Mouse (Mus musculus) cerebellum, adult 9-10 months (tissue): Measurements from ENCODE around the gene Errfi1.

ENCODE experiments used
- DNase-seq: peaks from one replicate; pipeline ENCODE4 v3.0.0; 2022

The Errfi1 gene

DNA sequence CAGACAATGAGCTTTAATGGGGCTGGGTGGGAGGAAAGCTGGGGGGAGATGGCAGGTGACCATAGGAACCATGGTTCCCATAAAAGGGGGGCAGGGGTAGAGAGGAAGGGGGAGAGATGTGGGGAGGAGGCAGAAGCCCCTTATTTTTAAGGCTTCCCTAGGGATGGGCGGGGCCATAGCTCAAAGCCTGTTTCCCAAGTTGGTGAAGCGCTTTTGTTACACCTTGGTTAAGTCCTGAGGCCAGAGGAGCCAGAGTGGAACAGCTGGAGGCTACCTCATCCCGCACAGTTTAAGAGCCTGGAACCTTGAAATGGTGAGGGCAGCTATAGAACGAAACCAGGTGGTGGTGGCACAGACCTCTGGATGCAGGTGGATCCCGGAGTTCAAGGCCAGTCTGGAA is 34.2 kb downstream of the Errfi1 start:
- no peak for DNase-seq

DNA sequence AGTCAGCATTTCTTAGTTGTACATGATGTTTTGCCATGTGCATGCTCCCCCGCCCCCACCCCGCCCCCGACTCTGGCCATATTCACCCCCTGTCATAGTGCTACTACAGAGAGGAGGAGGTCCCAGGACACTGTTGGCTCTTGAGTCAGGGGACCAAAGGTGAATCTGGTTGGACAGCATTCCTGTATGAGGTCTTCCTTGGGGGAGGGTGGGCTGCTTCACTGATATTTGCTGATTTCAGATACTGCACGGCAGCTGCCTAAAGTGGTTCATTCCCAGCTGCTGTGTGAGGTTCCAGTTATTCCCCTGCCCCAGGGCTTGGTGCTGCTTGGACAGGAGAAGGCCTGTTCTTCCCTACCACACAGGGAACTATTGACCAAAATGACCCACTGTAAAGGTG is 34.8 kb downstream of the Errfi1 start:
- DNase-seq = no peak

DNA sequence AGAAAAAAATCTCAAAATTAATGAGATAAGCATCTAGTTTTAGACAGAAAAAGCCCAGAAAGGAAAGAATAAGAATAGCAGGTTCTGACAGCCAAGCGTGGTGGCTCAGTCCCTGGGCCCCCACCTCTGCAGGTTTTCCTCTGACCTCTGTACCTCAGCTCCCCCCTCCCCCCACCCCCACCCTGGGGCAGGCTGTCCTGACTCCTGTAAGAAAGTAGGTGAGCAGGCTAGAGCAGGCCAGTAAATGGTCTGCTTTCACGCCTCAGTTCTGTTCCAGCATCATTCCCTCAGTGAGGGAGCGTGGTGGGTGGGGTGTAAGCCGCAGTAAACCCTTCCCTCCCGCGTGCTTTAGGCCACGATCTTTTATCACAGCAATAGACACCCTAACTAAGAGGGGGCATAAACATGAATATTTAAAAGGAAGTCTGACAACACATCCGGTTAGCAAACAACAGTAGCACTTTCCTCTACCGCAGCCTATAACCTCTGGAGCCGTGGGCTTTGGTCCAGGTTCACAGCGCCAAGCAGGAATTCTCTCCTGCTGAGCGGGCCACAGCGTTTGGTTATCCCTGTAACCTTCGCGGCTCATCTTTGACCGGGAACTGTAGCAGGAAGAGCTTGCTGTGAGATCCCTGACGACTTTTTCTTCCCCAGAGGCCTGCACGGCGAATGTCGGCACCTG is 35.7 kb downstream of the Errfi1 start:
- no peak for DNase-seq

DNA sequence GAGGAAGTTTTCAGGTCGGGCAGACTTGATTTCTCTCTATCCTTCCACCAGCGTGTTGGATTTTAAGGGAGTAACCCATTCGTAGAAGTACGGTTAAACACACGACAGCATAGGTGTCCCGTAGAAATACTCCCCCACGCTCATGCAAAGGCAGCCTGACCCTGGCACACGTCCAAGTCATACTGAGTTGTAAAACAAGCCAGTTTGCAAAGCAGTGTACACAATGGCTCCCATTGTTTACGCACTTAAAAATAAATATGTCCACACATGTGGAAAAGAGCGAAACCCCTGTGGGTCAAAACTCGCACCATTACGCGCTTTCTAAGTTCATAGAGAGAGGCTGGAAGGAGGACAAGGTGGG is 36.2 kb downstream of the Errfi1 start:
- DNase-seq = no peak

DNA sequence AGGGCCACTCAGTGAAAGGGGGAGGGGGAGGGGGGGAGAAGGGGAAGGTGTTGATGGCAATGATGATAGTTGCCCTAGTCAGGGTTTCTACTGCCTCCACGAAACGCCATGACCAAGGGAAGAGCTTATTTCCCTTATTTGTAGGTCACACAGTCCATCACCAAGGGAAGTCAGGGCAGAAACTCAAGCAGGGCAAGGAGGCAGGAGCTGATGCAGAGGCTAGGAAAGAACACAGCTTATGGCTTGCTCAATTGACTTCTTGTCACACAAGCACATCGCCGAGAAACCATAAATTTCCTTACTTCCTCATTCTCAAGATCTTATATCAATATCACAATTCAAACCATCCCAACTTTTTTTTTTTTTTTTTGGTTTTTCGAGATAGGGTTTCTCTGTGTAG is 37.6 kb downstream of the Errfi1 start:
- no peak for DNase-seq

DNA sequence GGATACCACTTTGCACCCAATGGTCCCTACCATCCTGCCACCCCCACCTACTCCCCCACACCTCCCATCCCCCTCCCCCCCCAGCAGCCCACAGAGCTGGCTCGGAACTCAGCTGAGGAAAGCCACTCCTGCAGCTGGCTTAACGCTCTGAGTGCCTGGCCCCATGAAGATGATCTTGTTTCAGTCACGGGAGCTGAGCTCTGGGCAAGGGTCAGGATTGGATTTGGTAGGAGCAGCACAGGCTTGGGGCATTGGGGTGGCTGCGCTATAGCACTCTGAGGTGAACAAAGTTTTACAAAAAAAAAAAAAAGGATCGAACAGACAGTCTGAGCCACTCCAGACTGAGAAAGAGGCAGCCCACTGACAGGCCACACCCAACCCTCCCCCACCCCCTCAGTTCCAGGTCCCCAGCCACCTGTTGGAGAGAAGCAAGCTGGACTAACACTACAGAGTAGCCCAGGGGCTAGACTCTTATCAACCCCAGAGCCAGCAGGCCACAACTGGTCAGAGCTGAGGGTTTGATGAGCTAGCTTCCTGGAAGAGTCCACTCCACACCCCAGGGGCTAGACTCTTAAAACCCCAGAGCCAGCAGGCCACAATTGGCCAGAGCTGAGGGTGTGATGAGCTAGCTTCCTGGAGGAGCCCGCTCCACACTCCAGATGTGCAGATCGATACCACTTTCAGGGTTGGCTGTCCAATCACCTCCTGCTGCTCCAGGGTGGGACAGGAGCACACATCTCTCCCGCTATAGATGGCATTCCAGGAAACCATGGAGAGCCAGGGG is 41.2 kb downstream of the Errfi1 start:
- DNase-seq = no peak

DNA sequence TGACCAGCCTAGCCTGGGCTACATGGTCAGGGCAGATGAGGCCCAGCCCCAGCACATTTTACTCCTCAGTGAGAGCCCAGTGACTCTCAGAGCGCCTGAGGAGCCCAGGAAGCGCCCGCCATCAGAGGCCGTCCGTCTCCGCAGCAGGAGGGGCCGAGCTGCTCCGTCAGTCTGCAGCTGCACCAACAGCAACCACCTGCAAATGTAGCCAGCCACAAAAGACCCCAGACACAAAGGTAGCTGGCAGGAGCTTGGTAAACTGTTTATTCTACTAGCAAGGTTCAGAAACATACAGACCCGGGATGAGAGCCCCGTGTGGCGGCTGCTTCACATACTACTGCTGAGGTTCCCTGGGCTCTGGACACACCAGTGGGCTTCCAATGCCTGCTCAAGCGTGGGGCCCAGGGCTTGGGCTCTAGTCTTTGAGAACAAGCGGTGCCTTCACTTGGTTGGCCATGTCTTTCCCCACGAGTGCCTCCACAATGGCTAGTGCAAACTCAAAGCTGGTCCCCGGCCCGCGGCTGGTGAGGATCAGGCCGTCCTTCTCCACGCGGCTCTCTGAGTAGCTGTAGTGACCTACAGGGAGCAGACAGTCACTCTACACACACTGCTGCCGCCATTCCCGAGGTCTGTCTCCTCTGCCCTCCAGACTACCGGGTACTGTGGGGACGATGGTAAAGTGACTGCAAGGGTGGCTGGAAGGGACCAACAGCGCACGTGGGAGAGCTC is 43.3 kb downstream of the Errfi1 start:
- DNase-seq = no peak

DNA sequence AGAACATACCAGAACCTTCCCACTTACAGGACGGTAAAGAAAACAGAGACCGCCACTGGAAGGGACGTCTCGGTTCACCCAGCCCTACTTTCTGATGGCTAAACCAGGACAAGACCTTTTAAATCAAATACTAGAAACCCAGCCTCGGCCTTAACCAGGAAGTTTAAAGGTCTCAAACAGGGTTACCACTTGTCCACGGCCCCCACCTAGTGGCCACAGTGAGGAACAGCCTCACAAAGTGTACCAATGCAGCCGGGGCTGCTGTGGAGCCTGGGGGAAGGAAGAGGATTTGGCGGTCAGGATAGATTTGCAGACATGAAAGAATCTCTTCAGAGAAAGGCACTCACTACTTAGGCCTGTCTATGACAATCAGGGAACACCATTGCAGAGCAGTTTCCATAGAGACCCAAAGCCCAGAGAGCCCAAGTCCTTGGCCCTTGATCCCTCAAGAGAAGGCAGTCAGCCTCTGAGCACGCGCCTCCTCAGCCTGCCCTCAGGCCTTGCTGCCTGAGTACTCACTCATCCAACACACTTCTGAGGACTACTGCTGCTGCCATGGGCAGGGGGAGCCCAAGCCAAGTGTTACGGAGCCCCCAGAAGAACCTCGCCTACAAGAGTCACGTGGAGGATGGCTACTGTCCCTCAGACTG is 45.1 kb downstream of the Errfi1 start:
- peak; percentile 69 for DNase-seq

DNA sequence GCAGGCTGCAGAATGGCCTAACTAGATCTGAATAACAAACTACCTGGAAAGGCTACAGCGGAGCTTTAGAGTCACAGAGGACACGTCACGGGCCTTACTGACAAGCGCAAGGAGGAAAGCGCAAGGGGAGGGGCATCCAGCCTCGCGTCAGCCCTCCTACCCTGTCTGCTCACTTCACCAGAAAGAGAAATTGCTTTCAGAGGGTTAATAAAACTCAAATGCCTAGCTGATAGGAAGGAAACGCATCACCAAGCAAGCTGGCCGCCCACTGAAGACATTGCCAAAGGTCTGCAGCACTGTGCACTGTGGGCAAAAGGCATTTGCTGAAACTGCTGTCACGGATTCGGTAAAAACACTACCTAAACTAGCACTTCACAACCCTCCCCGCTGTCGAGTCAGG is 46.8 kb downstream of the Errfi1 start:
- DNase-seq = no peak

DNA sequence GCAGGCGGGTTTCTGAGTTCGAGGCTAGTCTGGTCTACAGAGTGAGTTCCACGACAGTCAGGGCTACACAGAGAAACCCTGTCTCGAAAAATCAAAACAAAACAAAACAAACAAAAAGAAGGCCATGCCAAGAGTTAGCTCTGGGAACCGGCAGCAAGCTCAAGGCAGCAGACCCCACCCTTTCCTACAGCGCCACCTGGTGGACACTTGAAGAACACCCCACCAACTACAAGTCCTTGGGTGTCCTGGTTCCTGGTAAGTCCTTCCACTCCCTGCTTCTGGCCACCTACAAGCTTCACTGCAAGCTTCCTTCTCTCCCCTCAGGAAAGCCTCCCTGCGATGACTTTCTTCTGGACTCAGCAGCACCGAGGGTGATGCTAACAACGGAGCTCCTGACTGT is 47.9 kb downstream of the Errfi1 start:
- DNase-seq = peak; percentile 66

DNA sequence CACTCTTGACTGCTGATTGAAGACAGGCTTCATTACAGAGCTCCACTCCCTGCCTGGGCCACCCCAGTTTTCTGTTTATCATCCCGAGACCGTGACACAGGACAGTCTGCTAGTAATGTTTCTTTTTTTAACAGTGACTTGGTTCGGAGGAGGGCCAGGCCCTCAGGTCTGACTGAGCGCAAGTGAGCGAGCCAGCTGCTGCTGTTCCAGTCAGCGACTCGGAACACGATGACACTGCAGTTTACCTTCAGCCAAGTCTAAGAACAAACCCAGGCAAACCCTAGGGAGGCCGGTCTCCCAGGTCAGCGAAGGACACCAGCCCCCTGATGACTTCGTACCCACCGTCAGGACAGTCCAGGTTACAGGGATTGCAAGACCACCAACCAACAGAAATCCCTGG is 48.3 kb downstream of the Errfi1 start:
- DNase-seq = no peak

DNA sequence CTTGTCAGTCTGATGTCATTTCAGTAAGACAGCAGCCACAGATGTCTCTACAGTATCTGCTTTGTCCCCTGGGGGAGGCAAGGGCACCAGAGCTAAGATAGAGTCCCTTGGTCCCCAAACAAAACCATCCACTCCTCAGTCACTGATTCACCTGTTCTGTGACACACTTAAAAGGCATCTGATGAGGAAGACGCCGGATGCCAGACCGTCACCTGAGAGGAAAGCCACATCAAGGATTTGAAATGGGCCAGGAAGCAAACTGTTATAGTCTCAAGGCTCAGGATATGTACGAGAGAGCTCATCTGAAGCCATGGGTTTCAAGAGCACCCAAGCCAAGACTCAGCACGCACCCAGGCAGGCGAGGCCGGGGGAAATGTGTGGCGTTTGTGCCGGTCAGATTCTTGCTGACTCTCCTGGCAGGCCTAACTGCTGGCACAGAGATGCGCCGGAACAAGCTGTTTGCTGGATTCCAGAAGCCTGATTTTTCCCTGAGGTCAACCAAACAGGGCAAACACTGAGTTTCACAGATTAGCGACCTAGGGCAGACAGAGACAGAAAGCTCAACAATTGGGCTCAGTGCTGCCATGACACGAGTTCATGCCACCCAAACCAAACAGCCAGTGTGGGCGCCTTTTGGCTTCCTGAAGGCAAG is 49.5 kb downstream of the Errfi1 start:
- no peak for DNase-seq

DNA sequence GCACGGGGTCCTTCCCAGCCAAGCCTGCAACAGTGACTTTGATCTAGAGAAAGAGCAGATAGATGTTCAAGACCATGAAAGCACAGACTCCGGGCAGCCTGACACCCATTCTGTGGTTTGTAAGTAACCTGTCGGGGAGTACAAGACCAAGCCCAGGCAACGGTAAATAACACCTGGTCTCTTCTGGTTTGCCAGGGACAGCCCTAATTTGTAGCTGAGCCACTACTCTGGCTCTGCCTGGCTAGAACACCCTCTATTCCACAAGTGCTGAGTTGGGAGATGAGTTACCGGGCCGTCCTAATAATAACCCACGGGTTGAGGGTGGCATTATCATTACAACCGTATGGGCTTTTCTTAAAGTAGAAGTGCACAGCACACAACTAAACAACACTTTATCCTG is 53.4 kb downstream of the Errfi1 start:
- no peak for DNase-seq

DNA sequence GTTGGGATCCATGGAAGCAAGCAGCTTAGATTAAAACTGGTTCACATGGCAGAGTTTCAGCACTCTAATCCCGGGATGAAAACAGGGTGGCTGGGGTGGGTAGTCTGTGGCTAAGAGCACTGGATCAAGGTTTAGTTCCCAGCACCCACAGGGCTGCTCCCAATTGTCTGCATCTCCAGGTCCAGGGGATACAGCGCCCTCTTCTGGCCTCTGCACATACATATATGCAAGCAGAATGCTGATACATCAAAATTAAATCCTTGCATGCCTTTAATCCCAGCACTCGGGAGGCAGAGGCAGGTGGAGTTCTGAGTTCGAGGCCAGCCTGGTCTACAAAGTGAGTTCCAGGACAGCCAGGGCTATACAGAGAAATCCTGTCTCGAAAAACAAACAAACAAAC is 54.8 kb downstream of the Errfi1 start:
- DNase-seq = peak; percentile 51

DNA sequence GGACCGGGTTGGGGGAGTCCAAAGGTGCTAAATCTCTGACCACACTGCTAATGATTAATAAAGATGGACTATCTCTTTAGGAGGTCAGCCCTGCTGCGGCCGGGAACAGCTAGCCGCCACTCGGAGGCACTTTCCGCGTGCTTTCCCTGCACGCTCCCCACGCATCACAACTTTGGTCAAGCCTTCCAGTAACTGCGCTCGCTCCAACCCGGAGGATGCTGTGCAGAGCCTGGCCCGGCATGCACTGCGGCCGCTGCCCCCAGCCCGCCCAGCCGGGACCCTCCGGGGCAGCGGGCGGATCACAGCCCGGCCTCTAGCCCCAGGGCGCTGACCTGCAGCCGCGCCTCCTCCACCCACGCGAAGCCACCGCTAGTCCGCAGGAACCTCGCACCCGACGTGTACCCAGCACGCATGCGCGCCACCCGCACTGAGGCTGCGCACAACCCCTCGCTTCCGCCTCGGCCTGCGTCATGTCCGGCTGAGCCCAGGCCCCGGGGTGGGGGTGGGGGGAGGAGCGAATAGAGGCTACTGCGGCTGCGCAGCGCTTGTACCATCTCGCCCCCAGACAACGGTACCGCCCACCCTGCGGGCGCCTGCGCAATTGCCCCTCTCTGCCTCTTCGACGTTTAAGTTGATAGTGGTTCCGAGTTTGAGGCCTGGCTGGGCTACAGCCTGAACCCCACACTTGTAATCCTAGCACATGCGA is 55.9 kb downstream of the Errfi1 start:
- peak; percentile 97 for DNase-seq

DNA sequence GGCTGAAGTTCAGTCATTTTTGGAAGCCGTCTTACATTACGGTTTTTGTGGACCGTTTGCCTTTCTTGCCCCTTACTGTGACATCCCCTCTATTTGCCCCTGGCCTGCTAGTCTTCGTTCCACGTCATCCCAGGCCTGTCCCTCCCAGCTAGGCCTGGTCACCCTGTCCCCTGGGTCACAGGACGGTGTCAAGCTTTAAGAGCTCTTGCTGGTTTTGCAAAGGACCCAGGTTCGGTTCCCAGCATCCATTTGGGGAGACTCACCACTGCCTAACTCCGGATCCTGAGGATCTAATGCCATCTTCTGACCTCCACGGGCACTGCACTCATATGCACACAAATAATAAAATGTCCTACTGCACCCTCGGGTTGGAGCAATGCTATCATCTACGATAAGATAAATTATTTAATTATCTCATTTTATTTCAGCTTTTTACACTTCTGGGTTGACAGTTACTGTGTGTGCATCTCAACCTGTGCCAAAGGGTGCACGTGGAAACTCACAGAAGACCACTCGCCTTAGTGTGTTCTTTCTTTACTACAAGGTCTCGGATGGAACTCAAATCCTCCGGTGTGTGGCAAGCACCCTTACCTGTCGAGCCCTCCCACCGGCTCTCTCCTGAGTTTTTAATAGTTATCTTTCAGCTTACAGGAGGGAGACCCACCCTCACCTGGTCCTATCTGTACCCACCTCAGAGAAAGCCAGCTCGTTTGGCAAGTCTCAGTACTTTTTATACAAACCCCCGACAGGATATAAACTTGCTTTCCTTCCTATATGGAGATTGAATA is 56.6 kb downstream of the Errfi1 start:
- DNase-seq = peak; percentile 61

DNA sequence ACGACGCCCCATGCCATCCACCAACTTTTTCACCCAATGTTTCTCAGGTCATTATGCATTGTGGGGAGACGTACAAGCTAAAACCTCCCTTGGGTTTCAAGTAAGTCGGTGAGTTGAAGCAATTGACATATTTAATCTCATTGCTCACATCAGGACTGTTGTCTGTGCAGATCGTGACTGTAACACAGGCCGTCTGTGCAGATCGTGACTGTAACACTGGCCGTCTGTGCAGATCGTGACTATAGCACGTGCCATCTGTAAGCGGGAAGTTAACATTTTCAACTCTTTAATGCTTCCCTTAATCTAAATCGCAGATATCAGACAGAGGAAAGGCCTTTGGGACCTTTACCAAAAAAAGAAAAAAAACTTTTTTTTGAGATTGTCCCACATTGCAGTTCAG is 60.0 kb downstream of the Errfi1 start:
- DNase-seq = no peak

DNA sequence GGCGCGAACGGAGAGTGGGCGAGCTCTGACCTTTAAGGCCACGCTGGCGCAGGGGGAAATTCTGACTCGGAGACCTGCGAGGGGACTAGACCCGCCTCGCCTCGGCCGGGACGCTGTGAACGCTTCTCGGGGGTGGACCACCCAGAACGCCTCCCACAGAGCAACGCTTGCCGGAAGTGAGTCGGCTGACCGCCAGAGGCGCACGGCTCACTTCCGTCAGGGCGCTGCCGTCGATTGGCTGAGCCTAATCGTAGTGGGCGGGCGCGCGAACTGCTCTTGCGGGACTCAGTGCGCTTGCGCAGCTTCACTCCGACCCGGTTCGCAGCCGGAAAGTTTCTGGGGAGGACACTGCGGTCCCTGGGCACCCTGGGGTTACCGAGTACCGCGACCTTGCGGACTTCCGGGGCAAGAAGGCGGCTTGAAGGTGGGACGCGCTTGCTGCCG is 60.6 kb downstream of the Errfi1 start, which contains the start of the genes Park7 and Tnfrsf9:
TSS of gene Park7 (minus strand) at position 148 of the 444 bp plus-strand sequence.
TSS of gene Tnfrsf9 (plus strand) at position 273 of the 444 bp plus-strand sequence.
- peak; percentile 95 for DNase-seq

DNA sequence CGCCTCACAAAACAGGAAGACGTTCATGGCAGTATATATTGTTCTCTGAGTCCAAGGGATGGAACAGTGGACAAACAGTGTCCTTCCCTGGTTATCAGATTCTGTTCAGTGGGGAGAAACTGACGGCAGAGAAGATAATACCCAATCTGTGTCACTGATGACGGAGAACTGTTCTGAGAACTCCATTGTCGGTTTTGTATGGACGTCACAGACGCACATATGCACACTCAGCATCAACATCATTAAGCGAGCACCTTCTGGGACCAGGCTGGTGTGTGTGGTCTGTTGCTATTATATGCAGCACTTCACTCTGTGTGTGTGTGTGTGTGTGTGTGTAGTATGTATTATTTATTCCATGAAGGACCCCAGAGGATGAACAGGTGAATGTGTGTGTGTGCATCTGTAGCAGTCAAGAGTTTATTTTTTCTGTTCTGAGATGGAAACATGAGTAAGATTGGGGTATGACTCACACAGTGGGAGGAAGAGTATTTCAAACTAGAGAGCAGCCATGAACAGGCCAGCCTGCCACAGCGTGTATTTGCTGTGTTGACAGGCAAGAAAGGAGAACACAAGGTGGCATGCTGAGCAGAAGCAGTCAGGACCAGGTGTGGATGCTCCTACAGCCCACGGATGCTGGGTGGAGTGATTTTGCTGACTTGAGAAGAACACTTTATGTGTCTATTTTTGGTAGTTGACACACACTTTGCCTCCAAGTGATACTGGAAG is 61.6 kb downstream of the Errfi1 start:
- DNase-seq = no peak

DNA sequence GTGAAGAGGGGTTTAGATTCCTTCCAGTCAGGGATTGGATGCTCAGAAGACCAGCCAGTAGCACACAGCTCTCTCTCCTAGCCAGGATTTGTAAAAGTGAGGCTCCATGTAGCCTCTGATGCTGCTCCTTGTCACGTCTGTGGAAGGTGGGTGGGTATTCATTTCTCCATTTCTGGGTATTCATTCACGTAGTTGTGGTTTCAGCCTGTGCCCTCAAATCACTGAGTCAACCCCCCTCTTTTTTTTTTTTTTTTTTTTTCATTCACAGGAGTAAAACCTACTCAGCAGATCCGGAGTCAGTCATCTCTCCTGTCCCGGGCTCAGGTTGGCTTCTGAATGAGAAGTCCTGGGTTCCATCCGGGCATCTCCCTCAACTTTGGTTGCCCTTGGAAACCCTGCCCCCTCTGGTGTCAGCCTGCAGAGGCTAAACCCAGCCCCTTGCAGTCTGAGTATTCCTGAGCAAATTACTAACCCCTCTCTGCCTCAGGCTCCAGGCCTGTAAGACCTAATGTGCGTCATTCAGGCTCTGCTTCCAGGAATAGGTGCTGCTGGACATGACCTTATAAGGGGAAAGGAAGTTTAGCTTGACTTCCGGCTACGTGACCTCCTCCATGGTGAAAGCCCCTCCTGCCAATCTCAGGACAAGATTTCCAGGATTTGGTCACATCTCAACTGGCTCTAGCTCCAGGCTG is 63.8 kb downstream of the Errfi1 start:
- no peak for DNase-seq
